Mouse (Mus musculus) embryo, embryonic 9.5 days (tissue): ENCODE results near the gene Bfar.
"Not testable (repeated sequence)": the region's sequence is repeated elsewhere in the genome, so short reads cannot be mapped to it uniquely, and the experiment has no call there.

Experiments
- DNase-seq: peaks from one replicate; pipeline ENCODE4 v3.0.0-alpha.2; 2017; ENCODE audit errors: extremely low spot score

The Bfar gene

GRCm38 (mm10) chr16:13722937-13723336 is 51.3 kb downstream of the Bfar start:
- DNase-seq = no peak

GRCm38 (mm10) chr16:13727811-13728335 is 56.2 kb downstream of the Bfar start:
- no peak for DNase-seq

- no peak for DNase-seq
Measured at GRCm38 (mm10) chr16:13729428-13729827, 57.8 kb downstream of the Bfar start.

- peak; percentile 20 for DNase-seq
Measured at GRCm38 (mm10) chr16:13730285-13731255, 58.9 kb downstream of the Bfar start, which contains the start of gene Pla2g10. Pla2g10 (minus strand) TSS chr16:13730983.

GRCm38 (mm10) chr16:13732786-13733185 is 61.1 kb downstream of the Bfar start:
- no peak for DNase-seq

GRCm38 (mm10) chr16:13733518-13734137 is 62.0 kb downstream of the Bfar start:
- peak; percentile 74 for DNase-seq

GRCm38 (mm10) chr16:13735977-13736376 is 64.3 kb downstream of the Bfar start:
- no peak for DNase-seq

- not testable (repeated sequence) for DNase-seq
Measured at GRCm38 (mm10) chr16:13739044-13739443, 67.4 kb downstream of the Bfar start.

GRCm38 (mm10) chr16:13740844-13741243 is 69.2 kb downstream of the Bfar start:
- no peak for DNase-seq

- no peak for DNase-seq
Measured at GRCm38 (mm10) chr16:13747708-13748107, 76.0 kb downstream of the Bfar start.

- no peak for DNase-seq
Measured at GRCm38 (mm10) chr16:13748124-13748523, 76.5 kb downstream of the Bfar start.

- DNase-seq = not testable (repeated sequence)
Measured at GRCm38 (mm10) chr16:13748813-13749212, 77.2 kb downstream of the Bfar start.

- no peak for DNase-seq
Measured at GRCm38 (mm10) chr16:13749306-13749705, 77.6 kb downstream of the Bfar start.

- DNase-seq = no peak
Measured at GRCm38 (mm10) chr16:13749981-13750380, 78.3 kb downstream of the Bfar start.

- no peak for DNase-seq
Measured at GRCm38 (mm10) chr16:13750626-13751025, 79.0 kb downstream of the Bfar start.
